Mouse (Mus musculus) midbrain, embryonic 10.5 days (tissue): ENCODE results near the gene Jun. TPM values are rescaled to one million over a fixed set of nuclear protein-coding genes. Genes with fewer than 3 reads are reported as not detected.

ENCODE experiments used
- DNase-seq: peaks from one replicate; pipeline ENCODE4 v3.0.0-alpha.2; 2017; ENCODE audit warnings: low spot score
- H3K27ac ChIP-seq: fragments of 300-500 bp; sonication (generic); replicated peaks from 2 replicates; pipeline ENCODE4 v1.5.1; 2016; ENCODE audit warnings: mild to moderate bottlenecking
- H3K27me3 ChIP-seq: fragments of 300-500 bp; sonication (generic); 2 replicates; pipeline ENCODE4 v1.6.1; 2016; ENCODE audit warnings: low read depth, mild to moderate bottlenecking; ENCODE audit not compliant: poor library complexity, severe bottlenecking
- H3K36me3 ChIP-seq: fragments of 300-500 bp; sonication (generic); 2 replicates; pipeline ENCODE4 v1.6.1; 2016; ENCODE audit warnings: mild to moderate bottlenecking, moderate library complexity
- H3K4me1 ChIP-seq: fragments of 300-500 bp; sonication (generic); 2 replicates; pipeline ENCODE4 v1.6.1; 2016
- H3K4me3 ChIP-seq: fragments of 300-500 bp; sonication (generic); 2 replicates; pipeline ENCODE4 v1.5.1; 2016; ENCODE audit warnings: mild to moderate bottlenecking, moderate library complexity
- H3K9me3 ChIP-seq: fragments of 300-500 bp; sonication (generic); replicated peaks from 2 replicates; pipeline ENCODE4 v1.6.1; 2016; ENCODE audit warnings: mild to moderate bottlenecking
- WGBS: fragments of 180-500 bp; shearing (Covaris S2); methylation state at CpG from one replicate; pipeline ENCODE4 v1.1.7; 2016; 5-methylcytosine and 5-hydroxymethylcytosine counted together
- polyA plus RNA-seq: library from polyadenylated mRNA; unstranded; fragments of >200 nt; fragmentation: Nextera tagmentation; extraction: Ambion mirVana; gene quantifications from 2 replicates; pipeline ENCODE4 v1.2.1, GENCODE M21; 2016

The Jun gene
- polyA plus RNA-seq, 1 experiment from 2014 or later, result 68.9 TPM

DNA sequence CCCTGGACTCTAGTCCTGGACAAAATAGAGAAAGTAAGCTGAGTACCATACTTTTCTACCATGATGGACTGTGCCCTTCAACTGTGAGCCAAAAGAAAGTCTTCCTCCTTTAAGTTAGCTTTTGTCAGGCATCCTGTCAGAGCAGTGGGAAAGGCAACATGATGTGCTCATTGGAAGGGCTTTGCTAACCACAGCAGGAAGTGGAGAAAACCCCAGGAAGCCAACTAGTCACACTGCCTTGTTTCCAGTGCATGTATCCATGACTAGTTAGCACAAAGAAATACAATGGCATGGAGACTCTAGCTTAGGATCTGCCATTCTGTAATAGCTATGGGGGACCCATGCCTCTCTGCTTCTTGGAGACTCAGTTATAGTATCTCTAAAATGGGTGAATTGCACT, 37.9 kb upstream of the Jun start:
- Histone ChIP-seq H3K27ac (no peak overlapping the region), H3K4me3 (no peak overlapping the region), H3K4me1 (peaks cover 9% of the 10 kb centered on the region), H3K36me3 (no peaks in the 10 kb centered on the region), H3K9me3 (no peaks in the 10 kb centered on the region), H3K27me3 (peaks cover 11% of the 10 kb centered on the region)
- no peak for DNase-seq

DNA sequence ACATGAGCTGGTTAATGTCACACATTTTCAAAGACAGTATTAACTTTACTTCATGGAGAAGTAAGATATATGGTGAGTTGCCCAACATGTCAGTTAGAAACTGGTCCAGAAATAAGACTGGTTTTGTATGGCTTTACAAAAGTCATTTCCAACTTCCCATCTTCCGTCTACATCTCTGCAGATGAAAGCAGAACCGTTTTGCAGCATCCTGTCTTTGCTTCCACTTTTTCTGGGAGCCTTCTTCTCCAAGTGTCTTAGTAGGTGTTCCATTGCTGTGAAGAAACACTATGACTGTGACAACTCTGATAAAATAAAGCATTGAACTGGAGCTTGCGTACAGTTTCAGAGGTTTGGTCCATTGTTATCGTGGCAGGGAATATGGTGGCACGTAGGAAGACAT, 37.0 kb upstream of the Jun start:
- Histone ChIP-seq H3K4me3 (no peak overlapping the region), H3K27ac (no peak overlapping the region), H3K4me1 (peaks cover 5% of the 10 kb centered on the region; the same call in 1 of the 2 replicates), H3K36me3 (no peaks in the 10 kb centered on the region), H3K9me3 (no peaks in the 10 kb centered on the region), H3K27me3 (peaks cover 11% of the 10 kb centered on the region)
- no peak for DNase-seq
- WGBS, result 94% methylated on average over 5 of the region's 5 CpGs

DNA sequence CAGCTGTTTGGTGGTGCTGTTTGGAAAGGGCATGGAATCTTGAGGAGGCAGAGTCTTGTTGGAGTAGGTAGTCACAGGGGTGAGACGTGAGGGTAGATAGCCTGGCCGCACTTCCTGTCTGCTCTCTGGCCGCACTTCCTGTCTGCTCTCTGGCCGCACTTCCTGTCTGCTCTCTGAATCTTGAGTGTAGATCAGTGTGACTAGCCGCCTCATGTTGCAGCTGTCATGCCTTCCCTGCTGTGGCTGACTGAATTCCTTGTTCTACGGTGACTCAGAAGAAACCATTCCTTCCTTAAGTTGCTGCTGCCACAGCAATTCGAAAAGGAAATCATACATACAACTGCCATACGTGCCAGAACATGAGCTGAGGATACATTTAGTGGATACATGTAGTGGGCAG, 31.9 kb upstream of the Jun start:
- DNase-seq, result no peak
- Histone ChIP-seq H3K4me3 (no peak overlapping the region), H3K27ac (no peak overlapping the region), H3K27me3 (no peaks in the 10 kb centered on the region), H3K4me1 (peaks cover 14% of the 10 kb centered on the region), H3K9me3 (no peaks in the 10 kb centered on the region), H3K36me3 (no peaks in the 10 kb centered on the region)
- WGBS, result 93% methylated on average over 8 of the region's 8 CpGs

DNA sequence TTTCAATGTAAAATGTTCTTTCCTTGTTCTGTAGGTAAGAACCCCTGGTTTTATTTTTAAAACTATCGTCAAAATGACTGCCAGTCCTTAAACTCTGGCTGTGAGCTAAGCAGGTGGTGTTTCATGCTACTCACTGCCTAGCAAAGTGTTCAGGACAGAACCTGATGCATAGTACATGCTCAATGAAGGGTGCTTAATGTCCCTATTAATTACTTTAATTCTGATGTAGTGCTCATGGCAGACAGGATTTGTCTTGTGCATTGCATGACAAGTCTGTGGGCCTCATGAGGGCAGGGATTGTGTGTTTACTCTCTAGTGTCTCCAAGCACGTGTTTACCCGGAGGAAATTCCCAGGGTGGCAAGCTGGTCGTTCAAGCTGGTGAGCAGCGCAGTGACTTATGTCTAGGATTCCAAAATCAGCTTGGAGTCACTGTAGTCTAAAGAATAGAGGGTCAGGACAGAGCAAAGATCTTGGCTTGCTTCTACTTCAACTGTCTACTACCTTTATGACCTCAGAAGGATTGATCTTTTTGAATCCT, 31.2 kb upstream of the Jun start:
- Histone ChIP-seq H3K4me1 (peaks cover 19% of the 10 kb centered on the region), H3K36me3 (no peaks in the 10 kb centered on the region), H3K27ac (no peak overlapping the region), H3K4me3 (no peak overlapping the region), H3K9me3 (no peaks in the 10 kb centered on the region), H3K27me3 (no peaks in the 10 kb centered on the region)
- 87% methylated on average over 5 of the region's 5 CpGs for WGBS
- no peak for DNase-seq

DNA sequence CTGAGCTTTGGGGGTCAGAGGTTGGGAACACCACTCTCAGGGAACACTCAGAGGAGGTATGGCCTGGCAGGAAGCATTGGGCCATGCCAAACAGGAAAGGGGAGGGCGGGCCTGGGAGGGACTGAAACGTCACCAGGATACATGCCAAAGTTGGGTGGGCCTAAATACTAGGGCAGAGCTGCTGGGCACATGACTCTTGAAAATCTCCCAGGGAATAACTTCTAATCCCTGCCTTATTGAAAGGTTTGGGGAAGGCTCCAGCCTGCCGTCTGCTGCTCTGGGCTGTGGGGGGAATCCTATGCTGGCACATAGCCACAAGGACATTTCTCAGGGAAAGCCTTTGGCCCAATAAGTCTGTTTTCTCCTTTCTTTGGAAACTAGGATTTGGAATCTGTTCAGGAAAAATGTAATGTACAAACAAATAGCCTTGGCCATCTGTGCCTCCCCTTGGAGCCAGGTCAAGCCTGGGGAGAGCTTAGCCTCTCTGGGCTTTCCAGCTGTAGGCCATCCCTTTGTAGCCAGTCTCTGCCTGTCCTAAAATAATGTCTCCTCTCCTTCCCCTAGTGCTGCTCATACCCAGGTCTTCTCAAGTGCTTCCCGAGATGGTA, 30.6 kb upstream of the Jun start:
- Histone ChIP-seq H3K27ac (no peak overlapping the region), H3K36me3 (no peaks in the 10 kb centered on the region), H3K9me3 (no peaks in the 10 kb centered on the region), H3K4me3 (no peak overlapping the region), H3K4me1 (peaks cover 19% of the 10 kb centered on the region), H3K27me3 (no peaks in the 10 kb centered on the region)
- DNase-seq, result no peak
- WGBS, result 71% methylated on average over 4 of the region's 4 CpGs

DNA sequence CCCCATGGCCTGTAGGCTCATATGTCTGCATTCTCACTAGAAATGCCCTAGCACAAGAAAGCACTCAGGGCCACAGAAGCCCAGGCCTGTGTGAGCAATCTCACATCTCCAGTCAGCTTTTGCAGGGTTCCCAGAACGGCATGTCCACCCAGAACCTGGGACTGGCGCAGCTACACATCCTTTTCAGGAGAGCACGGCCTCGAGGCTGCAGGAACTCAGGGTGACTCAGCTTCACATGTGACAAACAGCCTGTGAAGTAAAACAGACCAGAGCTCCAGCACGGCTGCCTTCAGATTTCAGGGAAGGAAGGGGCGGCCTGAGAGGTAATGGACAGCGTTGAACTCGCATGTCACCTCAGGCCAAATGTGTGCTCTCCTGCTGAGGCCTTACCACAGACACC, 29.6 kb upstream of the Jun start:
- no peak for DNase-seq
- Histone ChIP-seq H3K27me3 (no peaks in the 10 kb centered on the region), H3K27ac (no peak overlapping the region), H3K9me3 (no peaks in the 10 kb centered on the region), H3K4me3 (no peak overlapping the region), H3K4me1 (peaks cover 19% of the 10 kb centered on the region), H3K36me3 (no peaks in the 10 kb centered on the region)
- WGBS, result 80% methylated on average over 8 of the region's 8 CpGs

DNA sequence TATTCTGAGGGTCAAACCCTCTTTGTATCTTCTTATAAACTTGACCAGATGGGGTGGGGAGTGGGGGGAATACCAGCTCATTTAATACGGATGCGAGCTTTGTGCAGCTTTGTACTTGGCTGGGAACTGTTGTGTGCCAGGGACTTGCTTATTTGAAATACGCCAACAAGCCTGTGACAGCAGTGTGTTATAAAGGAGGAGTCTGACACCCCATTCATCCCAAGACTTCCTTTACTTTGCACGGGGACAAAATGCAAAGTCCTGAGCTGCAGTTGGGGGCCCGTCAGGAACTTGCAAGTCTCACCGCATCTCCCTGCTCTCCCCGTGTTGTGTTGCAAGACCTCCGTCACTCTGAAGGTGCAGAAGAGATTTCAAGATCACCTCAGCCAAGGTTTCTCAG, 26.6 kb upstream of the Jun start:
- no peaks in the 10 kb centered on the region for H3K27me3 ChIP-seq
- 0 out of 2 replicates have a peak overlapping the region, but pooled peaks have one; percentile 9 for H3K27ac ChIP-seq
- no peaks in the 10 kb centered on the region for H3K36me3 ChIP-seq
- 77% methylated on average over 8 of the region's 8 CpGs for WGBS
- peaks cover 19% of the 10 kb centered on the region for H3K4me1 ChIP-seq
- H3K9me3 ChIP-seq, result no peaks in the 10 kb centered on the region
- H3K4me3 ChIP-seq, result no peak overlapping the region
- no peak for DNase-seq

DNA sequence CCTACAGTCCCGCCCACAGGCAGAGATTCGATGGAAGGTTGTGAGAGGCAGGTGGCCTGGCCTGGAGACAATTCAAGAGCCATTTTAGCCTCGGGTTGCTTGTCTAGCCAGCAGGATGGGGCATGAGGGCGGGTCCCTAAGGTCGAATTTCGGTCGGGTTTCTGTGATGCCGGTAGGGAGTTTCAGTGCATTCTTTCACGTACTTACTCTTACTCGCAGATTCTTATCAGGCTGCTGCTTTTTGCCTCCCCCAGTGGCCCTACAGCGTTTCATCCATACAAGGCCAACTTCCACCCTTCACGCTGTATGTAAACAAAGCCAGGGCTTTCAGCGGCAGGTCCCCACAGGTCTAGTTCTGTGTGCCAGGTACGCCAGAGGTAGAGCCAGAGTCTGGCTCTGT, 24.3 kb upstream of the Jun start:
- Histone ChIP-seq H3K9me3 (no peaks in the 10 kb centered on the region), H3K36me3 (no peaks in the 10 kb centered on the region), H3K27me3 (no peaks in the 10 kb centered on the region), H3K4me3 (no peak overlapping the region), H3K27ac (no peak overlapping the region), H3K4me1 (peaks cover 9% of the 10 kb centered on the region)
- 72% methylated on average over 14 of the region's 14 CpGs for WGBS
- DNase-seq, result no peak

DNA sequence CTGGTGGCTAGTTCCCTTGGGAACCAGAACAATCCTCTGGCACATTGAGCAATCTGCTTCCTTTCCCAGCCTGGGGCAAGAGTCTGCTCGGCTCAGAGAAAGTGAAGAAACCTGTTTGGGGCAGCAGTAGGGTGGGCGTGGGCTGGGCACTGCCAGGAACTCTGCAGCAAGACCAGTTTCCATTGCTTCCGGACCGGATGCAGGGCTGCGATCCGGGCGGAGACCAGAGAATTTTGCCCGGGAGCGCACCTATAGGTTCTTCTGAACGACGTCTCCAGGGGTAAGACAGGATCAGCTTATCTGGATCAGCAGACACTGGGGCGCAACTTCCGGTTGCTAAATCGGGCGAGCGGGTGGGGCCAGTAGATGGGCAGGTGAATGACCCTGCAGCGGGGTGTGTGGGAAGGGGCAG, 23.6 kb upstream of the Jun start:
- Histone ChIP-seq H3K9me3 (no peaks in the 10 kb centered on the region), H3K36me3 (no peaks in the 10 kb centered on the region), H3K27ac (no peak overlapping the region), H3K4me3 (no peak overlapping the region), H3K27me3 (no peaks in the 10 kb centered on the region), H3K4me1 (peaks cover 9% of the 10 kb centered on the region)
- DNase-seq, result no peak
- 93% methylated on average over 17 of the region's 17 CpGs for WGBS

DNA sequence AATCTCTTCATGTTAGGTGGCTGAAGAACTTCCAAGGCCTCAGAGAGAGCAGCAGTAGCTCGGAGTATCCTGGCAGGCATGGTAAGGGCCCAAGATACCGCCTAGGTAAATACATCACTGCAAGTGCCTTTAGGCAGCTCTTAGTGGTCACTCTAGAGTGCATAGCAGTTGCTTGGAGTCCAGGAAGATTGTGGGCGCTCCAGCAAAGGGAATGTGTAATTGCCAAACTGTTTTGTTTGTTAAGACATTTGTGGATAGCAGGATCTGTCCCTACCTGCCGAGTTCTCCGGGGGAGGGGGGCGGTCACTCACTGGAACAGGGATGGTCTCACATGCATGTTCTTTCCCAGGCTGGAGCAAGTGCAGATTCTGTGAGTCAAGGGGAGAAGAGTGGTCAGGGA, 22.3 kb upstream of the Jun start:
- H3K9me3 ChIP-seq, result no peaks in the 10 kb centered on the region
- H3K4me1 ChIP-seq, result peaks cover 9% of the 10 kb centered on the region
- no peaks in the 10 kb centered on the region for H3K36me3 ChIP-seq
- 89% methylated on average over 6 of the region's 6 CpGs for WGBS
- H3K27ac ChIP-seq, result no peak overlapping the region
- no peak for DNase-seq
- no peak overlapping the region for H3K4me3 ChIP-seq
- H3K27me3 ChIP-seq, result no peaks in the 10 kb centered on the region

DNA sequence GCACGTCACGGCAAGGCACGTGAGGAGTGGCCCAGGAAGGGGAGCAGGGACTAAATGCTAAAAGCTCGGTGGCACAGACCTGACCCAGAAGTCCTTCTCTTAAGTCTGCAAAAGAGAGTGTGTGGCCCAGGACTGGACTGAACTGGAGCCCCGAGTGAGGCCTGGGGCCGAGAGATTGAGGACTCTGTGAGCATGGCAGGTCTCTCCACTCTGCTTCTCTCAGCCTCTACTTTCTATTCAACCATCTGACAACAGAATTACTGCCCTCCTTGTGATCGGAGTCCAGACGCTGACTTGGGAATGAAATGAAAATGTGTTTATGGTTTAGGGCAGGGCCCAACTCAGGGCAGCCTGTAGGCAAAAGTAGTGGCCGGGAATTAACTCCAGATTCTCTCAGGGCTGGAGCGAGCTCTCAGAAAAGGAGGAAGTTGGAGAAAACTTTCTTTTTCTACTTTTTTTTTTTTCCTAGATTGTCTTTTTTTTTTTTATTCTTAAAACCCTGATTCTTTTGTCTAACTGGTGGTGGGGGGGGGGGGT, 21.3 kb upstream of the Jun start:
- no peak overlapping the region for H3K27ac ChIP-seq
- WGBS, result 77% methylated on average over 10 of the region's 10 CpGs
- H3K27me3 ChIP-seq, result no peaks in the 10 kb centered on the region
- no peak overlapping the region for H3K4me3 ChIP-seq
- no peak for DNase-seq
- no peaks in the 10 kb centered on the region for H3K36me3 ChIP-seq
- H3K9me3 ChIP-seq, result no peaks in the 10 kb centered on the region
- H3K4me1 ChIP-seq, result no peaks in the 10 kb centered on the region; the same call in 1 of the 2 replicates

DNA sequence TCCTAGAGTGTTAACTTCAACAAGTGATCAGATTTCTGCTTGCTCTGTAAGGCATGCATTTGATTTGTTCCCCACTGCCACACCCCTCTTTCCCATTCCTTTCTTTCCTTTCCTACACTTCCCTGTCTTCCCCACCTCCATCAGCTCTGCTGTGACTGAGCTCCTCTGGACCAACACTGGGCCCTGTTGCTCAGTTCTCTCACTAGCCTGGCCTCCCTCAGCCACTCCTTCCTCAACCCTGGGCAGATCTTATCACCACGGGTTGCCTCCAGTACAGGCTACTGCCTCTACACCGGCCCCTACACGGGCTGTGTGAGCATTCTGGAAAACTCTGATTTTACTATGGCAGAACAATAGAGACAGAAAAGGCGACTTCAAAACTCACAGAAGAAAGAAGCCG, 18.4 kb upstream of the Jun start:
- Histone ChIP-seq H3K27me3 (no peaks in the 10 kb centered on the region), H3K9me3 (no peaks in the 10 kb centered on the region), H3K27ac (no peak overlapping the region), H3K4me1 (no peaks in the 10 kb centered on the region), H3K36me3 (no peaks in the 10 kb centered on the region), H3K4me3 (no peak overlapping the region)
- no peak for DNase-seq
- 85% methylated on average over 5 of the region's 5 CpGs for WGBS

DNA sequence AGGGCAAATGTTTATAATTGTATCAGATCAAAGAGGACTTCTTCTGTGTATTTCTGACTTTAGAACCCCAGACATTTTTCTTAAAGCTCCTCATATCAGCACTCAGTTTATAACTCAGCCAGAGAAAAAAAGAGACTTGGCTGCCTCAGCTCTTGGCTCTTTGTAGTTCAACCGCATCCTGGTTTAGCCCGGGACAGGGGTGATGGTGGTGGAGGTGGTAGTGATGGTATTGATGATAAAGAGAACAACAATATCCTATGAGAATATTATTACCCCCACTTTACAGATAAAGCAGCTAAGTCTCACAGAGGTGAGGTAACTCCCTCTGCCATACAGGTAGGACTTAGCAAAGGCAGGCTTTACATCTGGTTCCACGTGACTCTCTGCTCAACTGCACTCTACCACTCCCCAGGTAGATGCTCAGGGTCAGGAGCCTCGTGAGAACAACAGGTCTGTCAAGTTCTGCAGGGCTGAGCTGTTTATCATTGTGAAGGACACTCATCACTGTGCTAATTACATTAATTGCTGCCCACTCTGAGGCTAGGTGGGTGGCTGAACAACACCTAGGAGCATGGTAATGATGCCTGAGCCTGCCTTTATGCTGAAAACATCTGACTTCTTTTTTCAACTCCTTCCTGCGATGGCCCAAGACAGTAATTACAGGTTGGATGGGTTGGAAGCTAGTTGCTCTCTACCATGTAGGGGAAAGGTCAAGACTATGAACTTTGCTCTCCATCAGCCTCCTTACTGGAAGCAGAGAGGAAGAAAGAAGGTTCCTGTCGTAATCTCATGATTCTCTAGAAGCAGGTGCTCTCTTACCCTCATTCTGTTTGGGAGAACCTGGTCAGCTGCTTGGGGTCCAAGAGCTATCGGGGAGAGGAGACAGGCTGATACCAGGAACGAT, 16.3 kb upstream of the Jun start:
- Histone ChIP-seq H3K4me1 (no peaks in the 10 kb centered on the region), H3K4me3 (no peak overlapping the region), H3K36me3 (no peaks in the 10 kb centered on the region), H3K9me3 (no peaks in the 10 kb centered on the region), H3K27me3 (no peaks in the 10 kb centered on the region), H3K27ac (no peak overlapping the region)
- no peak for DNase-seq
- WGBS, result 88% methylated on average over 8 of the region's 8 CpGs
